Mouse (Mus musculus): ENCODE measurements around the gene Slc5a5.
"Not testable (repeated sequence)": the region's sequence is repeated elsewhere in the genome, so short reads cannot be mapped to it uniquely, and the experiment has no call there.

Gene Slc5a5

DNA sequence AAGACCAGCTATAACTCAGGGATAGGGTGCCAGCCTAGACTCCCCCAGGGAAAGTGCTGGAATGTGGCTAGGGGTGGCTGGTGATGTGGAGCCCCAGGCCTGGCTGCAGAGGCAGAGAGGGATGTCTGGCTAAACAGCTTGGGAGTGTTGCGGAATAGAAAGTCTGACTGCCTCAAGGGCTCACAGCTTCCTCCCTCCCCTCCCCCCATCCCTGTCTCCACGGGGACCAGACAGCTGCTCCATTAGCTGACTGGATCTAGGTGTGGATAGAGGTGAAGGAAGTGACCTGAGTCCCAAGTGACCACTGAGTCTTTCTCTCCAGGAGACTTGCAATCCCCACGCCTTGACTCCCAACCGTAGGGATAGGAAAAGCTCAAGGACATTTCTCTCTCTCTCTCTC lies 10.6 kb upstream of the Slc5a5 start:
- no peak for DNase-seq (ENCODE audit: low spot score in 2 of 2)

DNA sequence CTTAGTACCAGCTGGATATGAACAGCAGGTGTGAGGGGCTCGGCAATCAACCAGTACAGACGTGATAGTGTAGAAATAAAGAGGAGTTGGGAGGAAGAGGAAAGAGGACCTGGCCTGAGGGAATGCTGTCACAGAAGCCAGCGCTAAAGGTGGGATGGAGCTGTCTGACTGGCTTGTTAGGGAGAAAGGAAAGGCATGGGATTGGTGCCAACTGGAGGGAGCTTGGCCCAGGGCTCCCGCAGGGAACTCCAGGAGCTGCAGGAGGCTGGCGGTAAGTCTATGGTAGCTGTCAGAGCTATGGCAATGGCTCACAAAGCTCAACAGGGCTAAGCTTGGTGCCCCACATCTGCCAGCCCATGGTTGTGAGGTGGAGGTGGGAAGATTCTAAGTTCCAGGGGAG lies 9.7 kb upstream of the Slc5a5 start:
- DNase-seq (ENCODE audit: low spot score in 2 of 2), result no peak

DNA sequence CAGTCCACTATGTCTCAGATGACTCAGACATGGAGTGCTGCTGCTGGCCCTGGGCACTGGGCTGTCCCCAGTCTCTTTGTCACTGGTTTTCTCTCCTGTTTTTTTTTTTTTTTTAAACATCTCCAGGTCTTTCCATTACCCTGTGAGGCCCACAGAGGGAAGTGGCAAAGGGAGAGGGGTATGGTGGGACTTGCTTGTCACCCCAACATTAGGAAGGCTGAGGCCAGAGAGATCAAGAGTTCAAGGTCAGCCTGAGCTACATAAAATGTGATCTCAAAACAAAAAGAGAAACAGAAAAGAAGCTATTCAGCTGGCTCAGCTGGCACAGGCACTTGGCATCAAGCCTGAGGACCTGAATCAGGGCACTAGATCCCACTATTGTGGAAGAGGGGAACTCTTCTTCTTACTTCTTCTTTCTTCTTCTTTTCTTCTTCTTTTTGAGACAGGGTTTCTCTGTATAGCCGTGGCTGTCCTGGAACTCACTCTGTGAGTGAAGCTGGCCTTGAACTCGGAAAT lies 8.4 kb upstream of the Slc5a5 start:
- DNase-seq (ENCODE audit: low spot score in 2 of 2), result no peak

DNA sequence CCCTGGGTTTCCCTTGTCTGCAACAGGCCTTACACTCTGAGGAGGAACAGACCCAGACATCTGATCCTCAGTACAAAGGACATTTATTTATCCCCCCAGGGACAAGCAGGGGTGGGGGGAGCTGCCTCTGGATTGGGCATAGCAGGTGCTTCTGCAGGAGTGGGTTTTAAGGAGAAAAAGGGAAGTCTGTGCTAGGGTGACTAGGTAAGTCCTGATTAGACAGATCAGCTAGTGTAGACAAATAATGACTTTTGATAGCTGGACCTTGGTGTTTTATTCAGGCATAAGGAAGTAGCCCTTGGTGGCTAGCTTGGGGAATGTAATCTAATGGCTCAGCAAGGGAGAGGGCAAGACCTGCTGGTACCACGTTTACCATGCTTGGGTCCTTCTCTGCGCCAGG lies 6.7 kb upstream of the Slc5a5 start:
- DNase-seq (ENCODE audit: low spot score in 2 of 2), result no peak

DNA sequence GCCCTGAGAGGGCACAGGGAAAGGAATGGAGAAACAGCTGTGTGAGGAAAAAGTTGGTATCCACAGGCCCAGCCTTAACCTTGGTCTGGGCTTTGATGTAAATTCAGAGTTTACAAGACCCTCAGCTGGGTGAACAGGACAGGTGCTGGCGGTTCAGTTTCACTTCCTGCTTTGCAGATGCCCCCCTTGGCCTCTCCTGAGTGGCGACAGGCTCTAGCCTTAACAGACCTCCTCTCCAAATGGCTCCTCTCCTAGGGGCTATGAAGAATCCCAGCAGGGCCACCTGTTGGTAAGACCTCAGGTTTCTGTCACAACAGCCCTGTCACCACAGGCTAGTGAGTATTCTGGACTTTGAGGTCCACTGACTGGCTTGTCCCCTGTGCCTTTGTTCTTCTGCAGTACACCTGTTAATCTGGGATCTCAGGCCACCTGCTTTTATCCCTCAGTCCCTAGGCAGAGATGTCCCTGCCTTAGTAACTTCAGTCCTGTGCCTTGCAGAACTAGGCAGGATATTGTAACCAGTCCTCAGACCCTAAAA lies 6.2 kb upstream of the Slc5a5 start:
- no peak for DNase-seq (ENCODE audit: low spot score in 2 of 2)

DNA sequence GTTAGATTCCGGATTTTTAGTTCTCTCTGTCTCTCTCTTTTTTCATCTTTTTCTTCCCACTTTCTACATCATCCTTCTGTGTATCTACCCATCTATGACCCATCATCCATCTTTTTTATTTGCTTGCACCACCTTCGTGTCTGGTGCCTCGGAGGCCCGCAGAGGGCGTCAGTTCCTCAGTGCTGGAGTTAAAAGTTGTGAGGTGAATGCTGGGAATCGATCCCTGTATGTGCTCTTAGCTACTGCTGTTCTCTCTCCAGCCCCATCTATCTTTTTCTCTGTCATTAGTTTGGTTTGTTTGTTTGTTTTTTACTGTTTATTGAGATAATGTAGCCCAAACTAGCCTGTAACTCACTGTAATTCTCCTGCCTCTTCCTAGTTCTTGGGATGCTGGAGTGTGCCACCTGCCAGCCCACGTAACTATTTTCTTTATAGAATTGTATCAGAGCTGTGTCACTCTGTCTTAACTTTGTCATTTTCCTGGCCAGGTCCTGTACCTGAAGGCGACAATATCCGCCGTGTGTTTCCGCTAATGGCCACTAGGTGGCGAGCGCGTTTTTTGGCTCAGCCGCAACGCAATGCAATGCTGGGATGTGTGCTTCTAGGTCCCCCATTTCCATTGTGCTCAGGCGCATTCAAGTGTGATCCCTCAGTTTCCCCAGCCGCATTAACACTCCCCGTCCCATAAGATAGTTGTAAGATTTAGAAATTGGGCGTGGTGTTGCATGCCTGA lies 5.3 kb upstream of the Slc5a5 start:
- DNase-seq (ENCODE audit: low spot score in 2 of 2), result peak; percentile 87 to 91

DNA sequence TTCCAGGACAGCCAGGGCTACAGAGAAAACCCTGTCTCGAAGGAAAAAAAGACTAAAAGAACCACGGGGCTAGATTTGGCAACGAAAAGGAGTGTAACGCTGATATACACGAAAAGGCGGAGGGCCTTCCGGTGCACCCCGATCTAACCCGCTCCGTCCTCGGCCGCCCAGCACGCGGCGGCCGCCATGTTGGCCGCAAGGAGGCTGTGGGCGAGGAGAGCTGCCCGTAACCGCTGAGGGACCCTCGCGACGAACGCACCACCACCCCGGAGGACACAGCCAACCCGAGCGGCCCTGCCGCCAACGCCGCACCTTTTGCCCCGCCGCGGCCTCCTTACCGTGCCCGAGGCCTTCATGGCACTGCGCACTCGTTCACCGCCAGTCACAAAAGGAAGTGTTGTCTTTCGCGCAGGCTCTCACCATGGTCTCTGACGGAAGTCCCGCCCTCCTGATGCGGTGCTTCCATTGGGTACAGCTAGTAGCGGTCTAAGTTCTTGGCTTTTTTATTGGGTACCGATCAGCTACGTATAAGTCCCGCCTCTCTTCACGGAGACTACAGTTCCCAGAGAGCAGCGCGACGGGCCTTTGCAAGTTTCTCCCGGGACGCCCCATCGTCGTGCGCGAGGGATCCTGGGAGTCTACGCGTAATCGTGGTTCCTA lies 4.6 kb upstream of the Slc5a5 start, which contains the start of gene Rpl18a:
Rpl18a (minus strand) TSS at position 392 of the 660 bp plus-strand sequence.
- peak; percentile 95 to 98 for DNase-seq (ENCODE audit: low spot score in 2 of 2)

DNA sequence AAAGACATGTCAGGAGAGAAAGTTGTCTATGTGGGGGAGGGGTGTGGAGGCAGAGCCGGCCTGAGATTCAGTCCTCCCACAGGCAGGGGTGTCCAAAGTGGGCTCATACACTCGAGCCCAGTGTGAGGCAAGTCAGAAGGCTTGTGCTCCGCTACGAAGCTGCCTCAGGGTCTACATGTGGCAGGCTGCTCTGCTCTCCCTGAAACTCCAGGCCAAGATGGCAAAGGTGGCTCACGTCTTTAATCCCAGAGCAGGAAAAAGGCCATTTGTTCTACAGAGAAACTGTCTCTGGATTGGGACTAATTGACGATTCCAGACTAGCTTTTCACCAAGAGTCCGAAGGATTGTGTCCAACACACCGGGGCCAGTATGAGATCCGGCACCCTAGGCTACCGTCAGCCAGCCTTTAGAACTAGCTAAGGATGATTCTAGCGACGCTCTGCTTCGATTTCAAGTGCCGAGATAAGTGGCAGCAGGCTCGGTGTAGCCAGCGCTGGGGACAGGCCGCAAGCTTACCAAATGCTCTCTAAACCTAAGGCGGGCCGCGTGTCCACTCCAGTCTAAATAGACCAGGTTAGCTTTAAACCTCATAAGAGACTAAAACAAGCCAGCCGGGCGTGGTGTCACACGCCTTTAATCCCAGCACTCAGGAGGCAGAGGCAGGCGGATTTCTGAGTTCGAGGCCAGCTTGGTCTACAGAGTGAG lies 3.9 kb upstream of the Slc5a5 start:
- no peak for DNase-seq (ENCODE audit: low spot score in 2 of 2)

DNA sequence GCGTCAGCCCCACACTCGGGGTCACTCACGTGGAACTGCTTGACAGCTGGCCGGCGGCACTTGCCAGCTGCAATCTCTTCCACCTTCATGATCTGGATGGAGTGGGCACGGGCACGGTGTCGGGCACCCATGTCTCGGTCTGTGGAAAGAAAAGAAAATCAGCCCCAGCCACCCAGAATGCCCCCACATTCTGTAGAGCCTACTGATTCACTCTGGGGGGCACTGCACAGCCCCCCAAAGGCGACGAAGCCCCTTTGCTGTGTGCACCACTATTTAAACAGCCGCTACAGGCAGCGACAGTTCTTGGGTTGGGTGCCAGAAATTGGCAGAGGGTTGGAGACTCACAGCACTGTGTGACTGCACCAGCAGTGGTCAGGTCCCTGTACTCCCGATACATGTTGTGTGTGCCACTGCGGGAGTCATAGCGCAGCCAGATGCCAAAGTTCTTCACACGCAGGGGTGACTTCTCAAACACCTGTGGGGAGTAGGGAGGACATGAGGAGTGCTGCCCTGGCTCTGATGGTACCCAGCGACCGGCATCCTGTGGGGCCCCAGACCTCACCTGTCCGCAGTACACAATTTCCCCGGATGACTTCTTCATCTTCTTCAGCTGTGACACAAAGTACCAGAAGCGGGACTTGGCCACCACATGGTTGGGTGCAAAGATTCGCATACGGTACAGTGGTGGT lies 3.2 kb upstream of the Slc5a5 start:
- DNase-seq (ENCODE audit: low spot score in 2 of 2), result not testable (repeated sequence)

DNA sequence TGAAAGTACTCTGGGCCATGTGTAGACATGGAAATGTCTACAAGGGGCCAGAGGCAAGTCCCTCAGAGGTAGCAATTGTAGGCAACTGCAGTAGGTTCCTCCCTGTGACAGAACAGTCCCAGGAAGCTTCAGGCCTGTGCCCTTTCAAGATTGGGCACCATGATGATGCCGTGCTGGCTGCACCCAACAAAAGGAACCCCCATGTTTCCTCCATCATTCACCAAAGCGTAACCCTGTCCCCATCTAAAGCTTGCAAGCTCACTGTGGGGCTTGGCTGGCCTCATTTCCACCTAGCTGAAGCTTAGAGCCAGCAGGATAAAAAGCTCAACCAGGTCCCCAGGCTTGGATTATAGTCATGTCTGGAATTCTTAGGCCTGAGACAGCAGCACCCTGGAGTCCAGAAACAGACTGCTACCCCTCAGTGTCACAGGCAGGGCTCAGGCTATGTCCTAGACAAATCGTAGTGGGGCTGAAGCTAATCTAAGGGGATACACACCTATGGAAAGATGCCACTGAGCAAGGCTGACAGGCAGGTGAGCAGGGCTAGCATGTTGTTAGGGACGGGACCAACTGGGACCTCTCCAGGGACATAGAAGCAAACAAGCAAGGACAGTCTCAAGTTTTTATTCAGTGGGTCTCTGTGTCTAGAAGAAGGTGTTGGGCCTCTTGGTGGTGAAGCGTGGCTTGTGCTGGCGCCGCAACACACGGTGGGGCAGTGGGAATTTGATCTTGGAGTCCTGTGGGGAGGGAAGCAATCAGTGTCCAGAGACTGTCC lies 2.4 kb upstream of the Slc5a5 start:
- DNase-seq (ENCODE audit: low spot score in 2 of 2), result no peak

DNA sequence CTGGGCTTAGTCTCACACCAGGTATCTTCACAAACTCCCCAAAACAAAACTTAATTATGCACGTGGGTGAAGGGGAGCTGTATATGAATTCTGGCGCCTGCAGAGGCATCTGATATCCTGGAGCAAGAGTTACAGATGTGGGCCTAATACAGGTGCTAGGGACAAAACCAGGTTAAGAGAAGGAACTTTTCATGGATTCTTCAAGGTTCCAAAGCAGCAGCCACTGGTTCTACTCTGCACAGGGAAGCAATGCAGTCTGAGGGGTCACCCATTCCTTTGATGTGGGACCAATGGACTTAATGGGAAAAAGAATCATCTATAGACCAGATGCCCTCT lies 1.8 kb upstream of the Slc5a5 start:
- DNase-seq (ENCODE audit: low spot score in 2 of 2), result no peak

DNA sequence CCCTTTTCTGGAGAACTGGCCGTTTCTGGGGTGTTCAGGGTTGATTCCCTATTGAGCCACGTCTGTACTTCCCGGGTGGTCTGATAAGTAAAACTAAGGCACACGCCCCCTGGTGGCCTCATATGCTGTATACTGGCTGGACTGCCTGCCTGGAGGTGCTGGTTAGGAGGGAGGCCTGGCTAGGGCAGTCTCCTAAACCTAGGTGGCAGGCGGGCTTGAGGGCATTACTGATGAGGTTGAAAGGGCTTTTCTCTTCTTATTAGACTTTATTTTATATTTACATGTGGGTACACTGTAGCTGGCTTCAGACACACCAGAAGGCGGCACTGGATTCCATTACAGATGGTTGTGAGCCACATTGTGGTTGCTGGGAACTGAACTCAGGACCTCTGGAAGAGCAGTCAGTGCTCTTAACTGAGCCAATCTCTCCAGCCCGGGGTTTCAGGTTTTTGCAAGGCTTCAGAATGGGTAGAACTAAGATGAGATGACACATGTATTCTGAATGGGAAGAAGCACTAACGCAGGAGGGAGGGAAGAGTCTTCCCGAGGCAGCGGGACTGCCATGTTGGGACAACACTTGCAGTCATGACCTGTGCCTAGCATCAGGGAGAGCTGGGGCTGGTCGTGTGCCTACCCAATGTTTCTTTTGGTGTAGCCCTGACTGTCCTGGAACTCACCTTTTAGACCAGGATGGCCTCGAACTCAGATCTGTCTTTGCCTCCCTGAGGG lies 1.3 kb upstream of the Slc5a5 start:
- DNase-seq (ENCODE audit: low spot score in 2 of 2), result peak; percentile 45 to 65

DNA sequence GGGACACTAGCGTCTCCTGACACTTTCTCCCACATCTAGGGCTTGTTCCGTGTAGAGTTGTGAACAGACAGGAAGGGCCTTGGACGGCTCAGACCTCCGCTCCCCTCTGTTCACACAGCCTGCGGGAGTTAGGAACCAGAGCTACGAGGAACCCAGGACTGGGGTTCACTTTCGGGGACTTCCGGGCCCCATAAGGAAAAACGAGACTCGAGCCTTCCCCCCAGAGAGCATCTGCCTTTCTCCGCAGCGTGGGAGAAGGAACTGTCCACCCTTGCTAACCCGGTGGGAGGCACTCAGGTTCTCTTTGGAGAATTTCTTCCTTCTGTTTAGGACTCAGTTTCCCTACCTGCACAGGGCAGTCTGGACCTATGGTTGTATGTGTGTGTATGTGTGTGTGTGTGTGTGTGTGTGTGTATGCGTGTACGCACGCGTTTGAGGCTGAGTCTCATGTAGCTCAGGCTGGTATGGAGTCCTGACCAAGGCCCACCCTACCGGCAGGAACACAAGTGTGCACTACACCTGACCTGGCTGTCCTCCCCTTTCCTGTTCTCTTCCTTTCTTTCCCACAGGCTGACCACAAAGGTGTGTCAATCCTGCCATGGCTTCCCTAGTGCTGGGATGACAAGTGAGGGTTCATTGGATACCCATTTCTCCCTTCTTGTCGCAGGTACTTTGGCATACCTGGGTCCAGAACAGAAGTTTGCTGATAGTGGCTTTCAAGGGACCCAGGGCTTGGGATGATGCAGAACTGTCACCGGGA lies 519 bp upstream of the Slc5a5 start:
- DNase-seq (ENCODE audit: low spot score in 2 of 2), result no peak

DNA sequence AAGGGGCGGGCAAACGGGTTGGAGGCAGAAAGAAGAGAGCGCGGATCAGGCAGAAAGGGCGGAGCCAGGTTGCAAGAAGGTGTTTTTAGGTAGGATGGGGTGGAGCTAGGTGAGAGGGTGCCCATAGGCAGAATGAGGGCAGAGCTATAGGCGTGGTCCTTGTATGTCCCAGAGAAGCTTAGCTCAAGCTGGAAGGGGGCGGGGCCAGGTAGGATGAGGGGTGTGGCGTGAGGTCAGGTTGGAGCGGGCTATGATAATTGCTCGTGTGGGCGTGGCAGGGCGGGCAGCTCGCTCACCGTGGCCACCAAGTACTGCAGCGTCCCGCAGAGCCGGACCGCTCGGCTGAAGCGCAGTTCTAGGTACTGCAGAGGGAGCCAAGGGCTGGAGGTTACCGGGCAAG lies 1.2 kb downstream of the Slc5a5 start:
- no peak for DNase-seq (ENCODE audit: low spot score in 2 of 2)

DNA sequence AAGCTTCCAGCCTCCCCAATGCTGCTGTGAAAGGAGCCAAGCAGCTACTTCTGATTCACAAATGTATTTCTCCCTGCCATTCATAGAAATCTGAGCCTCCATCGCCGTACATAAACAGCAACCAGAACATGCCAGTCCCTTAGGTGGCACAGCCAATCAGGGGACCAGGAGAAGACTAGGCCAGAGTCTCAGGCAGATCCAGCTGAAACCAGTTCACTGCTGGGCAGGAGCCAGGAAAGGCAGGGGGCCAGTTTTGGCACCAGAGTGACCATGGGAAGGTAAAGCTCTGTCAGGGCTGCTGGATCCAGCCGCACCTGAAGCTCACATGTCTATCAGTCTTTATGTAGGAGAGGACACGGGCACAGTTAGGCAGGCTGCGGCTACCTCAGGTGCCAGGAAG lies 1.9 kb downstream of the Slc5a5 start:
- DNase-seq (ENCODE audit: low spot score in 2 of 2), result no peak

DNA sequence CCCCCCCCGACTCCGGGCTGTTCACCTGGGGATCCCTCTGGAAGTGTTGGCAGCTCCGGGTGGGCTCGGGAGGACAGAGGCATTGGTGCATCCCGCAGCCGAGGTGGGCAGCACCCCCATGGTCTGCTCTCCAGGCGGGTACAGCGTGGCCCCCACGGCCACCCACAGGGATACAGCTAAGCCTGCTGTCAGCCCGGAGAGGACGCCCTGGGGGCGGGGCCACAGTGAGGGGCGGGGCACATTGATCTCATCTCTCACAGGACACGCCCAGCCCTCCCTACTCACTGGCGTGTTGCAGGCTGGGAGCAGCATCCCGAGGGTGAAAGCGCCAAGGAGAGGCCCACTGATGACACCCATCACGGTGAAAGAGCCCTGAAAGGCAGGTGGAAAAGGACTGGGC lies 4.9 kb downstream of the Slc5a5 start:
- DNase-seq (ENCODE audit: low spot score in 2 of 2), result no peak

DNA sequence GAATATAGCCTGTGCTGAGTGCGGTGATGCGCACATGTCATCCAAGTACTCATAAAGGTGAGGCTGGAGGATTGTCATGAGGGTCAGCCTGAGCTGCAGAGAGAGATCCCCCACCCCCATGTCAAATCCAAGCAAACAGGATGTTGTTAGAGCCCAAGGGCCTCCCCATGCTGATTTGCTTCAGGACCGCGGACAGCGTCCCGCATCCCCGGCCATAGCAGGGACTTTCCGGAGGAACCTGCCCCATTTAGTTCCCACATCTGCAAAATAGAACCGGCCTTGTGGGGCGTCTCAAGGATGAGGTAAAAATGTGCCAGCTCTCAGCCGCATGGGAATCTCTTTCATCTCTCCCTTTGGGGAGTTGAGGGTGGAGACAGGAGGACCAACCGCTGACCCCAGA lies 6.9 kb downstream of the Slc5a5 start:
- no peak for DNase-seq (ENCODE audit: low spot score in 2 of 2)

DNA sequence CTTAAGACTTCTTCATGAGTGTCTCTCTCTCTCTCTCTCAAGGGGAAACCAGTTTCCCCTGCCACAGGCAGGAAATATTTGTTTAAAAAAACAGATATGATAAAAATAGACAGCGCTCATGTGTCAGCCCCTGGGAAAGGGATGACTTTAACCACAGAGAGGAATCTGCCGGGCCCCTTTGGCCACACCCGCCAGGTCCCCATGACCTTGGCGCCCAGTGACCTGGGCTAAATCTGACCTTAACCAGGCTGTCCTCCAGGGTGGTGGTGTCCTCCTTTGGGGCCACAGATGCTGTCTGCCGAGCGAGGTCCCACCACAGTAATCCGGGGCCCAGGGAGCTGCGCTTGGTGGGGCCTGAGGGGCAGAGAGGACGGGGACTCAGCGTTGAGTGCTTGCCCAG lies 7.9 kb downstream of the Slc5a5 start:
- DNase-seq (ENCODE audit: low spot score in 2 of 2), result no peak

DNA sequence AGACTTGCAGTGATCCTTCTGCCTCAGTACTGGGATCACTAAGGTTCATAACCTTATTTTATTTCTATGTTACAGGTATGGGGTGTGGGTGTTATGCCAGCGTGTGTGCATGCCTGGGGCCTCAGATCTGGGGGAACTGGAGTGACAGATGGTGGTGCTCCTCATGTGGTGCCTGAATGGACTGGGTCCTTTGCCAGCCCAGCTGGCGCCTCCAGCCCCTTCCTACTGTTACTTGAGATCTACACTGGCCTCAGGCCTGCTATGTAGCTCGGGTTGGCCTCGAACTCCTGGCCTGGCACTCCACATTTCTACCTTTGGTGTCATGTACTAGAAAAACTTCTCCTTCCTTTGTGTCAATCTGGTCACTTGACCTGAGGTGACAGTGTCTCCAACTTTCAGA lies 8.4 kb downstream of the Slc5a5 start:
- no peak for DNase-seq (ENCODE audit: low spot score in 2 of 2)

DNA sequence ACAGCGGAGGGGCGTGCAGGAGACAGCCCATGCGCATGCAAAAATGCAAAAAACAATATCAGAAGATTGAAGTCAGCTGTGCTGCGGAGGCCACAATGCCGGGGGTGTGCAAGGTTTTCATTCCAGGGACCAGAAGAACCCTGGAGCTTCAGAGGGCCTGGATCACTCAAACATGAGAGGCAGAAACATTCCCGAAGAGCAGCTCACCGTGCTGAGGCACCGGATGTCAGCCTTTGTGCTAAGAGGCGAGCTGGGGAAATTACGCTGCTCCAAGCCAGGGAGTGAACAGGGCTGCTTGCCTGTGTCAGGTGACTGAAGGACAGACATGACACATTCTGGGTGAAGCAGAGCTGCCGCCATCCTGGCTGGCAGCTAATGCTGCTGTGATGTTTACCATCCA lies 12.0 kb downstream of the Slc5a5 start:
- DNase-seq (ENCODE audit: low spot score in 2 of 2), result no peak

Data from frontal cortex, postnatal 36 days (tissue).